Mouse (Mus musculus): ENCODE measurements around the gene Tbc1d16. TPM values are rescaled to one million over a fixed set of nuclear protein-coding genes. Genes with fewer than 3 reads are reported as not detected.

The Tbc1d16 gene
- polyA plus RNA-seq, 1 experiment from 2014 or later = 18.7 TPM

DNA sequence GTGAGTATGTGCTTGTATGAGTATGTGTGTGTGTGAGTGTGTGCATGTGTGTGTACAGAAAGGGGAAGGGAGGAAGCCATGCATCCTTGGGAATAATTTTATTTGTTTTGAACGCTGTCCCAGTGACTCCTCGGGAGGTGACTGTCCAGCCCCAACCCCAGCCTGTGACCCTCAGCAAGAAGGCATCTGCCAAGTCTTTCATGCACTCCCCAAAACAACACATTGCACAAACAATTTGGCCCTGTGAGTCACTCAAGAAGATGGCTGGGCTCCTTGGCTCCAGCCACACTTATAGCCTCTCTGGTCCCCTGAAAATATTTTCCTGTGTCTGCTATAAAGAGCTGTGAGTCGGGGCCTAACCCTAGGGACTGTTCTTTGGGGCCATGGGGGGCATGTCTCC, 41.9 kb downstream of the Tbc1d16 start:
- Histone ChIP-seq H3K9ac (no peak overlapping the region), H3K4me3 (replicated peaks) (no peak overlapping the region), H3K36me3 (no peaks in the 10 kb centered on the region), H3K27me3 (replicated peaks) (no peaks in the 10 kb centered on the region), H3K27ac (no peak overlapping the region), H3K4me1 (peaks cover 28% of the 10 kb centered on the region), H3K9me3 (no peaks in the 10 kb centered on the region), H3K4me2 (no peak overlapping the region)
- WGBS = 75% methylated on average over 3 of the region's 3 CpGs
- no peak for ATAC-seq (ENCODE audit: insufficient read depth, low FRiP score, low read depth)

DNA sequence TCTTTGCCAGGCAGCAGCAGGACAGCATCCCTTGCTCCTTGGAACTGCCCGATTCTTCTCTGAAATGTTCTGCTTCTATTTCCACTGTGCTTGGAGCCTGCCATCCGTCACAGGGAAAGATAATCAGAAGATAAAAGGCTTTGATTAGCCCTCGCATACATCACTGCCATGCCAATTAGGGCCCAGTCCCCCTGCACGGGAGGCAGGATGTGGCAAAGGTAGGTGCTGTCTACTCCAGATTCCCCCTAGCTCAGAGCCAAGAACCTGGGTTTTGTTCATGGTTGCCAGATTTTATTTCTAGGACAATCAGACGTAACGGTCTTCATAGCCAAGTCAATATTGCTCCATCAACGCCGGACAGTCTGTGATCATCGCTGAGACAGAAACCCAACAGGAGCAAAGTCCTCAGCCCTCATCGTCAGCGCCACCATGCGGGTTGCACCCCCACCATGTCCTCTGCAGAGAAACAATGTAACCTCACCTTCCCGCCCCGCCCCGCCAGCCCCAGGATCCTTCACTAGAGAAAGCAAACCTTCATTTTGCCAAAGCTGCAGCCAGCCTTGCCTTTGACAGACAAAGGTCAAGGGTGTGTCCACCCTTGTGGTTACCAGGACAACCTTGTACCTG, 44.5 kb downstream of the Tbc1d16 start:
- Histone ChIP-seq H3K27ac (no peak overlapping the region; the same call in 1 of the 2 replicates), H3K9me3 (no peaks in the 10 kb centered on the region), H3K4me2 (no peak overlapping the region), H3K9ac (no peak overlapping the region), H3K4me1 (peaks cover 18% of the 10 kb centered on the region), H3K27me3 (replicated peaks) (no peaks in the 10 kb centered on the region), H3K4me3 (replicated peaks) (no peak overlapping the region), H3K36me3 (no peaks in the 10 kb centered on the region)
- WGBS = 68% methylated on average over 15 of the region's 15 CpGs
- no peak for ATAC-seq (ENCODE audit: insufficient read depth, low FRiP score, low read depth)

DNA sequence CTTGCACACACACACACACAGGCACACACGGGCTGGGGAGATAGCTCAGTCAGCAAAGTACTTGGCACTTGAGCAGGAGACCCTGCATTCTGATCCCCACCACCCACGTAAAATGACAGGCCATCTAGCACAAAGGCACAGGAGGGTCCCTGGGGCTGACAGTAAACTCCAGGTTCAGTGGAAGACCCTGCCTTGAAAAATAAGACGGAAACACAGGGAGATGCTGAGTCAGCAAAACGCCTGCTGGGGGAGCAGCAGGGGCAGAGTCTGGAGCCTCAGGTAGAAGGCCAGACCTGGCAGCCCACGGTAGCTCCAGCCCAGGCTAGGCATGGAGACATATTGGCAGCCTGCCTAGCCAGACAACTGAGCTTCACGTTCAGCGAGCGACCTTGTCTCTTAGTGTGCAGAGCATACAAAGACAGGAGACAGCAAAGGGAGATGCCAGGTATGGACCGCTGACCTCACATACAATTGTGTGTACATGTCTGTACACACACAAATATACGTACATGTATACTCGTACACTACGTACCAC, 46.4 kb downstream of the Tbc1d16 start:
- Histone ChIP-seq H3K9me3 (no peaks in the 10 kb centered on the region), H3K4me3 (replicated peaks) (no peak overlapping the region), H3K9ac (no peak overlapping the region), H3K27ac (no peak overlapping the region), H3K27me3 (replicated peaks) (no peaks in the 10 kb centered on the region), H3K36me3 (no peaks in the 10 kb centered on the region), H3K4me1 (0 out of 2 replicates have a peak, but pooled peaks cover 7% of the 10 kb centered on the region), H3K4me2 (no peak overlapping the region)
- WGBS = 80% methylated on average over 12 of the region's 12 CpGs
- no peak for ATAC-seq (ENCODE audit: insufficient read depth, low FRiP score, low read depth)

DNA sequence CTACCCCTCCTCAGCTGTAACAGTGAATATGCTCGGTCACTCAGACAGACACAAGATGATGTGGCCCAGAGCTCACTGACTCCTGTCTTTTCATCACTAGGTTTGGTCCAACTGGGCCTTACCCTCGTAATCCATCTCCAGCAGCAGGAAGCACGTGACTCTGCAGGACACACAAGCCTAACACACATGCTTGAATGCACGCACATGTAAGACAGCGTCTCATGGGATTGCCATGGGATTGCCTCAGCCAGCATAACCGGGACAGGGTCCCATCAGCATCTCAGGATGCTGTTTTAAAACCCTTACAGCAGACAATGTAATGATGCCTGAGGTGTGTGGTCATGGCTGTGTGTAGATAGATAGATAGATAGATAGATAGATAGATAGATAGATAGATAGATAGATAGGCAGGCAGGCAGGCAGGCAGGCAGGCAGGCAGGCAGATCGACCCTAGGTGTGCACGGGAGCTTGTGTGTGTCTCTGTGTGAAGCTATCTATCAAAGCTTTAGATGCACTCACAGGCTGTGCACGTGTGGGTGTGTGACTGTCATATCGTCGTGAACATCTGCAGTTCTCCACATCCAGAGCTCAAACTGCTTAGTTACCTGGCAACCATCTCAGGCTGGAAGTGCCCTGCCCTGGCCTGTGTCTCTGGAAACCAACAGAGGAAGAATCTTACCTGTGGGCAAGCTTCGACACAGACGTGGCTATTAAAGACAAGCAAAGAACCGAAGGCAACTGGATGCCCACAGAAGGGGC, 47.3 kb downstream of the Tbc1d16 start:
- Histone ChIP-seq H3K27ac (no peak overlapping the region), H3K4me3 (replicated peaks) (no peak overlapping the region), H3K36me3 (no peaks in the 10 kb centered on the region), H3K9ac (no peak overlapping the region), H3K4me2 (no peak overlapping the region), H3K9me3 (no peaks in the 10 kb centered on the region), H3K4me1 (0 out of 2 replicates have a peak, but pooled peaks cover 6% of the 10 kb centered on the region), H3K27me3 (replicated peaks) (no peaks in the 10 kb centered on the region)
- no peak for ATAC-seq (ENCODE audit: insufficient read depth, low FRiP score, low read depth)
- 81% methylated on average over 14 of the region's 14 CpGs for WGBS

DNA sequence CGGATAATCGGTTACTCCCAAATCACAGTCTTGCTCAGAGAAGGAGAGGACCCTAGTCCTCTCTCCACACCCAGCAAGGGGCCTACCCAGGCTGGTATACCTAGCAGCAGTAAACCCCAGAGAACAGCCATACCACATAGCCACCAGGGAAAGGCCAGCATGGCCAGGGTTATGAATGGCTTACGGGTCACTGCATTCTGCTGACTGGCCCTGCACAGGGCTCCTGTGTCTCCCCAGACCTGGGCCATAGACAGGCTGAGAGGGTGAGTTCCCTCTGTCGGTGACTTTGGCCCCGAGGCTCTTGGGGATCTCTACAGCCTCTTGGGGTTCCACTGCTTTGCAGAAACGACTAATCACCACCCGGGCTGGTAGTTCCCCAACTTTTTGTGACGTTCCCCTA, 50.0 kb downstream of the Tbc1d16 start:
- 85% methylated on average over 8 of the region's 8 CpGs for WGBS
- Histone ChIP-seq H3K36me3 (no peaks in the 10 kb centered on the region), H3K27ac (no peak overlapping the region), H3K9me3 (no peaks in the 10 kb centered on the region), H3K4me3 (replicated peaks) (no peak overlapping the region), H3K4me2 (no peak overlapping the region), H3K27me3 (replicated peaks) (no peaks in the 10 kb centered on the region), H3K4me1 (0 out of 2 replicates have a peak, but pooled peaks cover 3% of the 10 kb centered on the region), H3K9ac (no peak overlapping the region)
- ATAC-seq (ENCODE audit: insufficient read depth, low FRiP score, low read depth) = no peak

DNA sequence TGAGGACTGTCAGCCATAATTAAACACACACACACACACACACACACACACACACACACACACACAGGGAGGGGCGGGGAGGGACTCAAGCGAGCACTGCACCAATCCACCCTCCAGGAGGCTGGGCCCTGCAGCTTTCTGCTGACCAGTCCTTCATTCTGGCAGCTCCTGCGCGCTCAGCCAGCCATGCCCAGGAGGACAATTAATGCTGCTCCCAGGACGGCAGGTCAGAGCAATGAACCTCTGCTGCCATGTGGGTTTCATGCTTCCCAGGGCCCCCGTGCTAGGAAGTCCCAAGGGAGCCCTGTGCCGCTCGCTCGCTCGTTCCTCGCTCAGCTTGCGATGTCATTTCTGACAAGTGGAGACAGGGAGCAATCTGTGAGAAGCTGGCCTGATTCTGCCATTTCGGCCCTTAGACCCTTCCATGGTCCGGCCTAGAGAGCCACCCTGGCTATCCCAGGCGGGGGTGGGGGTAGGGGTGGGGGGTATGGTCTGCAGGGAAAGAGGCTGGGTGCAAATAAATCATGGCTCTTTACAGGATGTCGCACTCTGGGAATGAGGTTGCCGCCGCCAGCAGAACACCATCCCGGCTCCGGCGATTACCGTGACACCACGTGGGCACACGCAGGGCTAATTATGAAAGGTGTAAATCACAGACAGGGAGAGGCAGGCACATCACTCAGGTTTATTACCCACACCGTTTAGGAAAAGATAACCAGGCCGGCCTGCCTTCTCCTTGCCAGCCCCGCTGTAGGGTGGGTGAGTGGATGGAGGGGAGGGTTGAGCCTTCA, 51.7 kb downstream of the Tbc1d16 start:
- Histone ChIP-seq H3K27ac (no peak overlapping the region), H3K27me3 (replicated peaks) (no peaks in the 10 kb centered on the region), H3K4me3 (replicated peaks) (no peak overlapping the region), H3K9ac (no peak overlapping the region), H3K4me2 (no peak overlapping the region), H3K9me3 (no peaks in the 10 kb centered on the region), H3K36me3 (no peaks in the 10 kb centered on the region), H3K4me1 (0 out of 2 replicates have a peak, but pooled peaks cover 3% of the 10 kb centered on the region)
- no peak for ATAC-seq (ENCODE audit: insufficient read depth, low FRiP score, low read depth)
- WGBS = 70% methylated on average over 27 of the region's 27 CpGs

DNA sequence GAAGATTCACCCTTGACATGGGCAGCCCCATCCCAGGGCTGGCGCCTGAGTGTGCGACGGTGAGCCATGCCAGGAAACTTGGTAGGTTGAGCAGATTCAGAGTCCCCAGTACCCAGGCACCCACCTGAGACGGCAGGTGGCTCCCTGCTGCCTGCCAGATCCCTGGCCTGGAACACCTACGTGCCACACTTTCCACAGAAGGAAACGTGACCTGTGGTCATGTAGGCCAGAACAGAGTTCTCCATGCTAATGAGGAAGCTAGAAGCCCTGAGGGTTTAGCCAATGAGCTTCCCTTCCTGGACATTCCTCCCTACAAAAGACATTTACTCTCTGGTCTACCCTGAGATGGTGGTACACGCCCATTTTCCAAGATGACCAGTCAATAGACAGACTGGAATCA, 56.7 kb downstream of the Tbc1d16 start:
- Histone ChIP-seq H3K36me3 (no peaks in the 10 kb centered on the region), H3K27ac (no peak overlapping the region), H3K9me3 (no peaks in the 10 kb centered on the region), H3K27me3 (replicated peaks) (no peaks in the 10 kb centered on the region), H3K4me3 (replicated peaks) (no peak overlapping the region), H3K9ac (no peak overlapping the region), H3K4me2 (no peak overlapping the region), H3K4me1 (no peaks in the 10 kb centered on the region)
- 89% methylated on average over 7 of the region's 7 CpGs for WGBS
- ATAC-seq (ENCODE audit: insufficient read depth, low FRiP score, low read depth) = no peak

DNA sequence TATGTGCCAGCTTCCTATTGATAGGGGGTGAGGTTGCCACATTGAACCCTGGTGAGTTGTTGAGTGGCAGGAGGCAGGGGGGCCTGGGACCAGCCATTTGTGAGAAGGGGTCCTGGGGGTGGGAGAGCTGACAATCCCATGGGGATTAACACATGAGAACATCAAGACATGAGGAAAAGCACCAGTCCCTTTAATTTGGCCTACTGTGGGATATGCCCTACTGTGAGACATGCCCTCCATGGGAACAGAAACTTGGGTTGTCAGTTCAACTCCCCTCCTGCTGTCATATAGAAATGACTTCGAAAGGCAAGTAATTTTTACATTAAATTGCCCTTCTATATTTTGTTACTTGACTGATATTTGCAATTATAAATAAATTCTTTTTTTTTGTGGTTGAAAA, 59.4 kb downstream of the Tbc1d16 start:
- Histone ChIP-seq H3K27me3 (replicated peaks) (no peaks in the 10 kb centered on the region), H3K4me2 (no peak overlapping the region), H3K4me3 (replicated peaks) (no peak overlapping the region), H3K36me3 (no peaks in the 10 kb centered on the region), H3K9ac (no peak overlapping the region), H3K27ac (no peak overlapping the region), H3K9me3 (no peaks in the 10 kb centered on the region), H3K4me1 (0 out of 2 replicates have a peak, but pooled peaks cover 3% of the 10 kb centered on the region)
- 93% methylated on average over 1 of the region's 1 CpGs for WGBS
- ATAC-seq (ENCODE audit: insufficient read depth, low FRiP score, low read depth) = no peak

DNA sequence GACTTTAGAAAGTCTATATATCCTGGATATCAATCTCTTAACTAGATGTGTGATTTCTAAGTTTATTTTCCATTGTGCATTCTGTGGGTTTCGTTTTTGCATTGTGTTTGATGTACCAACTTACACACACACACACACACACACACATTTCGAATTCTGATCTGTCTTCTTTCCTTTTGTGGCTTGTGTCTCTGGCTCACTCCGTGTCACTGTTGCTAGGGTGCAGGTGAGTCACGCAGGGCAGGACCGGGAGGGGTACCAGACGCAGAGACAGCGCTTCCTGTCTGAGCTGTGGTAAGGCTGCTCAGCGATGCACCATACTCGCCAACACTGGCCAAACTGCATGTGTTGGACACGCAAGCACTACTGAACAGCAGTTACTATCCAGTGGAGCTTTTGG, 62.3 kb downstream of the Tbc1d16 start:
- no peaks in the 10 kb centered on the region for H3K27me3 ChIP-seq (replicated peaks)
- no peak overlapping the region for H3K9ac ChIP-seq
- ATAC-seq (ENCODE audit: insufficient read depth, low FRiP score, low read depth) = no peak
- WGBS = 74% methylated on average over 10 of the region's 10 CpGs
- H3K36me3 ChIP-seq = no peaks in the 10 kb centered on the region
- H3K4me3 ChIP-seq (replicated peaks) = no peak overlapping the region
- 0 out of 2 replicates have a peak, but pooled peaks cover 3% of the 10 kb centered on the region for H3K4me1 ChIP-seq
- H3K27ac ChIP-seq = no peak overlapping the region
- no peaks in the 10 kb centered on the region for H3K9me3 ChIP-seq
- no peak overlapping the region for H3K4me2 ChIP-seq

DNA sequence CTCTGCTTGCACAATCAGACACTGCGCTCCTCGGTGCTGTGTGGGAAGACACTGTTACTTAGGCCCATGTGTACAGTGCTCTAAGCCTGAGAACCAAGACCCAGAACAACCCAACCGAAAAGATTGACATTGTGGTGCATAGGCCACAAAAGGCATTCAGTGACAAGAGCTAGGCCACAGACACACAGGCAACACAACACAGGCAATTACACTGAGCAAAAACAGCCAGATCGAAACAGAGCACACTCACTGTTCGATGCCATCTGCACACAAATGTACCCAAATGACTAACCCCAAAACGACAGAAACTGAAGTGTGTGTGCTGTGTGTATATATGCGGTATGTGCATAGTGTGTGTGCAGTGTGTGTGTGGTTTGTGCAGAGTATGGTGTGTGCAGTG, 63.9 kb downstream of the Tbc1d16 start:
- H3K9me3 ChIP-seq = no peaks in the 10 kb centered on the region

DNA sequence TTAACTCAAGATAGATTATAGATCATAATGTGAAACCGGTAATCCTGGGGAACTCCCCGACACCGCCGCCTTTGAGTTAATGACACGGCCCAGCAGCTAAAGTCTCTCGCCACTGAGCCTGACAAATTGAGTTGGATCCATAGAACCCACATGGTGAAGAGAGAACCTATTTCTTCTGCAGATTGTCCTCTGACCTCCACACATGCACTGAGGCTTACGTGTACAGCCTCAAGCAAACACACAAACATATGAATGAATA, 64.6 kb downstream of the Tbc1d16 start:
- no peak overlapping the region for H3K4me3 ChIP-seq (replicated peaks)
- WGBS = 88% methylated on average over 7 of the region's 7 CpGs
- H3K27ac ChIP-seq = no peak overlapping the region
- no peak overlapping the region for H3K4me2 ChIP-seq
- H3K9ac ChIP-seq = no peak overlapping the region
- H3K36me3 ChIP-seq = no peaks in the 10 kb centered on the region
- H3K9me3 ChIP-seq = no peaks in the 10 kb centered on the region
- peaks cover 3% of the 10 kb centered on the region; the same call in 1 of the 2 replicates for H3K4me1 ChIP-seq
- H3K27me3 ChIP-seq (replicated peaks) = no peaks in the 10 kb centered on the region
- no peak for ATAC-seq (ENCODE audit: insufficient read depth, low FRiP score, low read depth)

More for the DNA sequence above, 63.9 kb downstream of the Tbc1d16 start:
- Histone ChIP-seq H3K4me3 (replicated peaks) (no peak overlapping the region), H3K9ac (no peak overlapping the region), H3K27me3 (replicated peaks) (no peaks in the 10 kb centered on the region), H3K4me1 (peaks cover 3% of the 10 kb centered on the region; the same call in 1 of the 2 replicates), H3K36me3 (no peaks in the 10 kb centered on the region), H3K4me2 (no peak overlapping the region), H3K27ac (no peak overlapping the region)
- 91% methylated on average over 7 of the region's 7 CpGs for WGBS
- ATAC-seq (ENCODE audit: insufficient read depth, low FRiP score, low read depth) = no peak
